Mouse (Mus musculus): ENCODE results near the gene Ptprf. TPM values are rescaled to one million over a fixed set of nuclear protein-coding genes. Genes with fewer than 3 reads are reported as not detected.

Gene Ptprf
- polyA plus RNA-seq, 1 experiment: 42.3 TPM

DNA sequence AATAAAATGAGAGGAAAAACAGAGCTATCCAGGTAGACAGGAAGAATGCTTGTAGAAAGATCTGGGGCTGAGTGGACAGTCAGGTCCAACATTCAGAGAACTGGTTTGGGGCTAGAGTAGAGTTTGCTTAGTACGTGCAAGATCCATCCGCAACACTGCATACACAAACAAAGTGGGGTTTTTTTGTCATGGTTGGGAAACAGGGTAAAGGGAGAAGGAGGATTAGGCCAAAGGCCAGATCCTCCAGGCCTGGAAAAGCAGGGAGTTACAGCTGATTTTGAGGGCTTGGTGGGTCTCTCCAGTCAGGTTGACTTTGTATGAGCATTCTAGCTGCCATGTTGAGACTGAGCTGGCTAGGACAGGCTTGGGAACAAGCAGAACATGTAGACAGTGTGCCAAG is 85.3 kb downstream of the Ptprf start:
- Histone ChIP-seq H3K27ac (ENCODE audit: insufficient read depth, low read length) (no peak overlapping the region), H3K4me3 (ENCODE audit: insufficient read depth, low read length) (no peak overlapping the region), H3K4me1 (ENCODE audit: control insufficient read depth, insufficient read depth, low read length) (peaks cover 2% of the 10 kb centered on the region; the same call in 1 of the 2 replicates)
- TF ChIP-seq CTCF (IDR thresholded peaks at IDR 0.05; ENCODE audit: extremely low read depth, insufficient read depth, low read length): no peak
- no peak for TF ChIP-seq POLR2A (IDR thresholded peaks at IDR 0.05; ENCODE audit: extremely low read depth, insufficient read depth, low read length)

GRCm38 (mm10) chr4:118199093-118199492 is 92.1 kb downstream of the Ptprf start:
- Histone ChIP-seq H3K4me1 (ENCODE audit: control insufficient read depth, insufficient read depth, low read length) (no peaks in the 10 kb centered on the region), H3K27ac (ENCODE audit: insufficient read depth, low read length) (no peak overlapping the region), H3K4me3 (ENCODE audit: insufficient read depth, low read length) (no peak overlapping the region)
- no peak for TF ChIP-seq CTCF (IDR thresholded peaks at IDR 0.05; ENCODE audit: extremely low read depth, insufficient read depth, low read length)
- TF ChIP-seq POLR2A (IDR thresholded peaks at IDR 0.05; ENCODE audit: extremely low read depth, insufficient read depth, low read length): no peak

- no peak overlapping the region for H3K27ac ChIP-seq (ENCODE audit: insufficient read depth, low read length)
Measured at GRCm38 (mm10) chr4:118198606-118199005, 92.6 kb downstream of the Ptprf start.

GRCm38 (mm10) chr4:118196185-118196584 is 95.0 kb downstream of the Ptprf start:
- no peak overlapping the region for H3K4me3 ChIP-seq (ENCODE audit: insufficient read depth, low read length)
- TF ChIP-seq POLR2A (IDR thresholded peaks at IDR 0.05; ENCODE audit: extremely low read depth, insufficient read depth, low read length): no peak
- no peak for TF ChIP-seq CTCF (IDR thresholded peaks at IDR 0.05; ENCODE audit: extremely low read depth, insufficient read depth, low read length)
- H3K4me1 ChIP-seq (ENCODE audit: control insufficient read depth, insufficient read depth, low read length): no peaks in the 10 kb centered on the region
- H3K27ac ChIP-seq (ENCODE audit: insufficient read depth, low read length): no peak overlapping the region

More at GRCm38 (mm10) chr4:118198606-118199005, 92.6 kb downstream of the Ptprf start:
- no peak overlapping the region for H3K4me3 ChIP-seq (ENCODE audit: insufficient read depth, low read length)
- TF ChIP-seq POLR2A (IDR thresholded peaks at IDR 0.05; ENCODE audit: extremely low read depth, insufficient read depth, low read length) (no peak), CTCF (IDR thresholded peaks at IDR 0.05; ENCODE audit: extremely low read depth, insufficient read depth, low read length) (no peak)
- H3K4me1 ChIP-seq (ENCODE audit: control insufficient read depth, insufficient read depth, low read length): no peaks in the 10 kb centered on the region

- Histone ChIP-seq H3K4me3 (ENCODE audit: insufficient read depth, low read length) (peak overlapping the region; percentile 48), H3K4me1 (ENCODE audit: control insufficient read depth, insufficient read depth, low read length) (peaks cover 2% of the 10 kb centered on the region; the same call in 1 of the 2 replicates), H3K27ac (ENCODE audit: insufficient read depth, low read length) (peak overlapping the region; percentile 3; the same call in 1 of the 2 replicates)
- no peak for TF ChIP-seq POLR2A (IDR thresholded peaks at IDR 0.05; ENCODE audit: extremely low read depth, insufficient read depth, low read length)
- no peak for TF ChIP-seq CTCF (IDR thresholded peaks at IDR 0.05; ENCODE audit: extremely low read depth, insufficient read depth, low read length)
Measured at GRCm38 (mm10) chr4:118180301-118181080, 110.7 kb downstream of the Ptprf start.

GRCm38 (mm10) chr4:118179467-118180300 is 111.5 kb downstream of the Ptprf start, which contains the start of gene Kdm4a:
Kdm4a (minus strand) TSS chr4:118180043.
- Histone ChIP-seq H3K4me3 (ENCODE audit: insufficient read depth, low read length) (peak within 1 kb of the TSS; percentile 48), H3K27ac (ENCODE audit: insufficient read depth, low read length) (peak within 1 kb of the TSS; percentile 58), H3K4me1 (ENCODE audit: control insufficient read depth, insufficient read depth, low read length) (peaks cover 2% of the 10 kb centered on the region; the same call in 1 of the 2 replicates)
- TF ChIP-seq POLR2A (IDR thresholded peaks at IDR 0.05; ENCODE audit: extremely low read depth, insufficient read depth, low read length): peak; percentile 76
- TF ChIP-seq CTCF (IDR thresholded peaks at IDR 0.05; ENCODE audit: extremely low read depth, insufficient read depth, low read length): no peak

DNA sequence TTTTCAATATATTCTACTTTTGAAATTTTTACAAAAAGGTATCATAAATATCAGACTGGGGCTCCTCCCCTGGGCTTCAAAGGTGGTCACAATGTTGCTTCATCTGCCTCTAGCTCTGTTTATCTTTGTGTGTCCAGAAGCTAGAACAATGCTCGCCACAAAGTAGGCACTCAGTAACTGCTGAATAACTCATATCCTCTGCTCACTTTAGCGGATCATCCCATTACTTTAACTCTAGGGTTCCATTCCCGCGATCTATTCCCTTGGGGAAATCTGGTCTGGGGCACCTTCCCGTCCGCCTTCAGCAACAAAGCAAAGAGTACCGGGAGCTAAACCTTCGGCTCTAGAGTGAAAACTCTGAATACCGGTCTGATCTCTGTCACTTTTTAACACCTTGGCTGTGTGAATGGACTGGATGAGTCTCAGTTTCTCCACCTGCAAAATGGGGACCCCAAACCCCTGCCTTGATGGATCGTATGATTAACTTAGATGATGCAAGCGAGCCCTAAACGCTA is 112.2 kb downstream of the Ptprf start:
- Histone ChIP-seq H3K4me3 (ENCODE audit: insufficient read depth, low read length) (peak overlapping the region; percentile 48), H3K4me1 (ENCODE audit: control insufficient read depth, insufficient read depth, low read length) (peaks cover 2% of the 10 kb centered on the region; the same call in 1 of the 2 replicates), H3K27ac (ENCODE audit: insufficient read depth, low read length) (no peak overlapping the region)
- TF ChIP-seq POLR2A (IDR thresholded peaks at IDR 0.05; ENCODE audit: extremely low read depth, insufficient read depth, low read length) (no peak), CTCF (IDR thresholded peaks at IDR 0.05; ENCODE audit: extremely low read depth, insufficient read depth, low read length) (no peak)

GRCm38 (mm10) chr4:118172461-118172860 is 118.7 kb downstream of the Ptprf start:
- H3K27ac ChIP-seq (ENCODE audit: insufficient read depth, low read length): no peak overlapping the region
- no peak for TF ChIP-seq CTCF (IDR thresholded peaks at IDR 0.05; ENCODE audit: extremely low read depth, insufficient read depth, low read length)
- no peak for TF ChIP-seq POLR2A (IDR thresholded peaks at IDR 0.05; ENCODE audit: extremely low read depth, insufficient read depth, low read length)
- H3K4me3 ChIP-seq (ENCODE audit: insufficient read depth, low read length): no peak overlapping the region
- H3K4me1 ChIP-seq (ENCODE audit: control insufficient read depth, insufficient read depth, low read length): no peaks in the 10 kb centered on the region

DNA sequence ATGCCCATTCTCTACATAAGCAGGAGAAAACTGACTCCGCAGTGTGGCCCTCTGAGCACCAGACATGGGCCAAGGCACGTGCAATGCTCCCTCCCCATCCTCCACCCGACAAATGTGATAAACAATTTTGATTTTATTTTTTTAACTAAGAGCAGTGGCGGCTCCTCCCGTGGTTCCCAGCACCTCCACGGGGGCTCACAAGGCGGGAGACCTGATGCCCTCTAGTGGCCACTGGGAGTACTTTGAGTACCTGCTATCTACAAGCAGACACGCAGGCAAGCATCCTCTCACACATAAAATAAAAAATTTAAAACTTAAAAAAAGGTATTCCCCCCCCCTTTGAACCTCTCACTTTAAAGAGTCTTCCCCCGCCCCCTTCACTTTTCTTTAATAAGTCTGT is 120.2 kb downstream of the Ptprf start:
- Histone ChIP-seq H3K4me3 (ENCODE audit: insufficient read depth, low read length) (no peak overlapping the region), H3K27ac (ENCODE audit: insufficient read depth, low read length) (no peak overlapping the region), H3K4me1 (ENCODE audit: control insufficient read depth, insufficient read depth, low read length) (no peaks in the 10 kb centered on the region)
- no peak for TF ChIP-seq CTCF (IDR thresholded peaks at IDR 0.05; ENCODE audit: extremely low read depth, insufficient read depth, low read length)

Measured in cortical plate, adult 2 months (tissue).